Mouse (Mus musculus) stomach, embryonic 15.5 days (tissue): Measurements from ENCODE around the gene Dot1l. TPM values are rescaled to one million over a fixed set of nuclear protein-coding genes. Genes with fewer than 3 reads are reported as not detected.

ENCODE experiments used
- ATAC-seq: fragments of 200-750 bp; cut with Nextera tagmentation; 2 replicates; pipeline ENCODE4 v1.8.0; 2017; ENCODE audit warnings: low read depth, moderate number of reproducible peaks, moderate TSS enrichment; ENCODE audit not compliant: insufficient read depth, low FRiP score
- H3K27ac ChIP-seq: fragments of 300-500 bp; sonication (generic); 2 replicates; pipeline ENCODE4 v1.5.1; 2015; ENCODE audit warnings: mild to moderate bottlenecking, inconsistent platforms
- H3K27me3 ChIP-seq: fragments of 300-500 bp; sonication (generic); replicated peaks from 2 replicates; pipeline ENCODE4 v1.6.1; 2015; ENCODE audit warnings: inconsistent platforms
- H3K36me3 ChIP-seq: fragments of 300-500 bp; sonication (generic); 2 replicates; pipeline ENCODE4 v1.6.1; 2015; ENCODE audit warnings: inconsistent platforms
- H3K4me1 ChIP-seq: fragments of 300-500 bp; sonication (generic); 2 replicates; pipeline ENCODE4 v1.6.1; 2015; ENCODE audit warnings: inconsistent platforms
- H3K4me2 ChIP-seq: fragments of 300-500 bp; sonication (generic); 2 replicates; pipeline ENCODE4 v1.6.1; 2015; ENCODE audit warnings: mild to moderate bottlenecking, inconsistent platforms
- H3K4me3 ChIP-seq: fragments of 300-500 bp; sonication (generic); replicated peaks from 2 replicates; pipeline ENCODE4 v1.5.1; 2015; ENCODE audit warnings: inconsistent platforms
- H3K9ac ChIP-seq: fragments of 300-500 bp; sonication (generic); 2 replicates; pipeline ENCODE4 v1.6.1; 2015; ENCODE audit warnings: inconsistent platforms
- H3K9me3 ChIP-seq: fragments of 300-500 bp; sonication (generic); 2 replicates; pipeline ENCODE4 v1.6.1; 2016; ENCODE audit warnings: inconsistent platforms
- WGBS: fragments of 180-500 bp; shearing (Covaris S2); methylation state at CpG from one replicate; pipeline ENCODE4 v1.1.7; 2015; 5-methylcytosine and 5-hydroxymethylcytosine counted together
- polyA plus RNA-seq: library from polyadenylated mRNA; unstranded; fragments of >200 nt; fragmentation: Nextera tagmentation; extraction: Ambion mirVana; gene quantifications from 2 replicates; pipeline ENCODE4 v1.2.1, GENCODE M21; 2015

Dot1l gene
- polyA plus RNA-seq, 1 experiment from 2014 or later = 17.4 TPM

DNA sequence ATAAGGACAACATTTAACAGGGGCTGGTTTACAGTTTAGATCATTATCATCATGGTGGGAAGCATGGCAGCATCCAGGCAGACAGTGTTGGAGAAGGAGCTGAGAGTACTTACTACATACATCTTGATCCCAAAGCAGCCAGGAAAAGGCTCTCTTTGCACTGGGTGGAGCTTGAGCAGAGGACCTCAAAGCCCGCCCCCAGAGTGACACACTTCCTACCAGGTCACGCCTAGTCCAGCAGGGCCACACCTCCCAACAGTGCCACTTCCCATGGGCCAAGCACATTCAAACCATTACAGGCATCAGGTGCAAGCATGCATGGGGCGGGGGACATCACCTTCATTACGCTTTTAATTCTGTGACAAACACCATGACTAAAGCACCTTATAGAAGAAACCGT lies 10.7 kb upstream of the Dot1l start:
- Histone ChIP-seq H3K4me1 (peaks cover 14% of the 10 kb centered on the region), H3K9ac (no peak overlapping the region), H3K9me3 (no peaks in the 10 kb centered on the region), H3K4me3 (no peak overlapping the region), H3K27me3 (no peaks in the 10 kb centered on the region), H3K36me3 (no peaks in the 10 kb centered on the region), H3K4me2 (no peak overlapping the region), H3K27ac (no peak overlapping the region)
- peak; percentile 32; the same call in 1 of the 2 replicates for ATAC-seq
- WGBS = 36% methylated on average over 5 of the region's 5 CpGs

DNA sequence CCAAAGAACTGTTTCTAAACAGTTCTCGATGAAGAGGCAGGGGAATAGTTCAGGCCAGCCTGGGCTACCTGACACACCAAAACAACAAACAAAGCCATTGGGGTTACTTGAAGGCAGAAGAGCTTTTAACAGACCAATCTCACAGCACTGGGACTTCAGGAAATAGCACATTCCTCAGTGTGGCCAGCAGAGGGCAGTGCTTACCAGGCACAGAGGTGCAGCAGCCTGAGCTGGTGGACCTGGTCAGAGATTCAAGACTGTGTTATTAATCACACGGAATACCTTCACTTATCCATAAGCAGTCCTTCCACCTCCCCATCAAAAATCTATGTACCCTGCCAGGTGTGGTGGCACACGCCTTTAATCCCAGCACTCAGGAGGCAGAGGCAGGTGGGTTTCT lies 7.6 kb upstream of the Dot1l start:
- Histone ChIP-seq H3K4me3 (no peak overlapping the region), H3K9me3 (no peaks in the 10 kb centered on the region), H3K4me2 (no peak overlapping the region), H3K27ac (no peak overlapping the region), H3K9ac (no peak overlapping the region), H3K27me3 (no peaks in the 10 kb centered on the region), H3K4me1 (peaks cover 14% of the 10 kb centered on the region), H3K36me3 (no peaks in the 10 kb centered on the region)
- WGBS = 12% methylated on average over 3 of the region's 3 CpGs
- no peak for ATAC-seq

DNA sequence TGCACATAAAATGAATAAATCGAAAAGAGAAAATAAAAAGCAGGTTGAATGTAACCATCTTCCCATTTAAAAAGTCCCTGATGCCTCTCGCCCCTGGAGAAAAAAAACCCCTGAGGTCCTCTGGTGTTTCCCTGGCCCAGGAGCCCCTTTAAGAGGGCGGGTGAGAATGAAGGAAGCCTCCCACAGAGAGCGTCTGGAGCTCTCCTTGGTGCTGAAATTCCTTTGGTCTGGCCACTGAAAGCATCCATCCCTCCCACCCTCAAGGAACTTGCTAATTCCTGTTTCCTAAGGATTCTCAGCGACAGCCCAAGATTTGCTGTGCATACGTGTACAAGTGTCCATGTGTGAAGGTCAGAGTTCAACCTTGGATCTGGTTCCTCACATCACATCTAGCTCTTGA lies 6.4 kb upstream of the Dot1l start:
- Histone ChIP-seq H3K4me1 (peaks cover 15% of the 10 kb centered on the region), H3K4me2 (no peak overlapping the region), H3K9me3 (no peaks in the 10 kb centered on the region), H3K27ac (no peak overlapping the region), H3K4me3 (no peak overlapping the region), H3K9ac (no peak overlapping the region), H3K27me3 (no peaks in the 10 kb centered on the region), H3K36me3 (no peaks in the 10 kb centered on the region)
- WGBS = 6% methylated on average over 6 of the region's 6 CpGs
- ATAC-seq = no peak

DNA sequence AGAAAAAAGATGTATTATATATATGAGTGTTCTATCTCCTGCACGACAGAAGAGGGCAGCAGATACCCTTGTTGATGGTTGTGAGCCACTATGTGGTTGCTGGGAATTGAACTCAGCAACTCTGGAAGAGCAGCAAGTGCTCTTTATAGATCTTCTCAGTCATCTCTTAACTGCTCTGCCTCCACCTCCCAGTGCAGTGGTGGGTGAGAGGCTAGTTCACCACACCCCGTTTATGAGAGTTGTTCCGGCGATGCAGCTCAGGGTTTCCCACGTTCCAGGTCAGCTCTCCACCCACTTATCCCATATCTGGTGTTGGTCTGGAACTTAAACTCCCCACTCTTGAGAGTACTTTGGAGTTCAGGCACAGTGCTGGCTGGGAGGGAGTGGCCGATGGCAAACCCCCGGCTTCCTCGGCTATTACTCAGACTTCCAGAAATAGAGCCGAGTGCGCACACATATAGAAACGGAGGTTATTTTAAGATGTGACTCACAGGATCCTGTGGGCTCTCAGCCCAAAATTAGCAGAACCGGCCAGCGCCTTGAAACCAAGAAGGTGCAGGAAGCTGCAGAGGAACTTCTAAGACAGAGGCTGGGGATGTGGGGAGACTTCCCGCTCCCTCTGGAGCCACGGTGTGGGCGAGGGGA lies 3.7 kb upstream of the Dot1l start:
- no peak; the same call in 1 of the 2 replicates for ATAC-seq

DNA sequence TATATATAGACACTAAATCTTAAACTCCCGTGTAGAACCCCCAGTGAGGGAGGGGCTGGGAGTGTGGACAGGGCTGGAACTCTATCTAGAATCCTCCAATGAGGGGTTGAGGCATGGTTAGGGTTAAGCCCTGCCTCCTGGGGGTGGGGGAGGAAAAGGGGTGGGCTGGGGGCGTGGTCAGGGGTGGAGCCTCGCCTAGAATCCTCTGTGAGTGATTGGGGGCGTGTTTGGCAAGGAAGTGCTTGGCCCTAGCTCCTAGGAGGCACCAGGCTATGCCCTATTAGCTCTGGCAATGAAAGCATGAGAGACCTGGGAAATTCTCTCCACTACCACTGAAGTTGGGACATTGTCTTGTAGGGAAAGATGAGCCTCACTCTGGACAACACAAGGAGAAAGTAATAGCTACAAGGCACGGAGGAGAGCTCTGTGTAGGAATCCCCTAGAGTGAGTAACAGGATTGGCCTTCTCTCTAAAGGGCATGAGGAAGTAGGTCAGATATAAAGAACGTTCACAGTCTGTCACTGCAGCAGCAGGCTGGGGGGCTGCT lies 2.9 kb upstream of the Dot1l start:
- Histone ChIP-seq H3K4me1 (peaks cover 28% of the 10 kb centered on the region), H3K9ac (no peak overlapping the region), H3K27ac (peak overlapping the region; percentile 90), H3K27me3 (no peaks in the 10 kb centered on the region), H3K9me3 (no peaks in the 10 kb centered on the region), H3K36me3 (no peaks in the 10 kb centered on the region), H3K4me3 (peak overlapping the region; percentile 24), H3K4me2 (peak overlapping the region; percentile 61)
- ATAC-seq = peak; percentile 65
- 3% methylated on average over 6 of the region's 6 CpGs for WGBS

More for the DNA sequence above, 3.7 kb upstream of the Dot1l start:
- Histone ChIP-seq H3K4me2 (peak overlapping the region; percentile 61), H3K4me3 (peak overlapping the region; percentile 24), H3K9me3 (no peaks in the 10 kb centered on the region), H3K27me3 (no peaks in the 10 kb centered on the region), H3K36me3 (no peaks in the 10 kb centered on the region), H3K27ac (peak overlapping the region; percentile 90), H3K4me1 (peaks cover 20% of the 10 kb centered on the region), H3K9ac (no peak overlapping the region)
- 6% methylated on average over 16 of the region's 16 CpGs for WGBS

DNA sequence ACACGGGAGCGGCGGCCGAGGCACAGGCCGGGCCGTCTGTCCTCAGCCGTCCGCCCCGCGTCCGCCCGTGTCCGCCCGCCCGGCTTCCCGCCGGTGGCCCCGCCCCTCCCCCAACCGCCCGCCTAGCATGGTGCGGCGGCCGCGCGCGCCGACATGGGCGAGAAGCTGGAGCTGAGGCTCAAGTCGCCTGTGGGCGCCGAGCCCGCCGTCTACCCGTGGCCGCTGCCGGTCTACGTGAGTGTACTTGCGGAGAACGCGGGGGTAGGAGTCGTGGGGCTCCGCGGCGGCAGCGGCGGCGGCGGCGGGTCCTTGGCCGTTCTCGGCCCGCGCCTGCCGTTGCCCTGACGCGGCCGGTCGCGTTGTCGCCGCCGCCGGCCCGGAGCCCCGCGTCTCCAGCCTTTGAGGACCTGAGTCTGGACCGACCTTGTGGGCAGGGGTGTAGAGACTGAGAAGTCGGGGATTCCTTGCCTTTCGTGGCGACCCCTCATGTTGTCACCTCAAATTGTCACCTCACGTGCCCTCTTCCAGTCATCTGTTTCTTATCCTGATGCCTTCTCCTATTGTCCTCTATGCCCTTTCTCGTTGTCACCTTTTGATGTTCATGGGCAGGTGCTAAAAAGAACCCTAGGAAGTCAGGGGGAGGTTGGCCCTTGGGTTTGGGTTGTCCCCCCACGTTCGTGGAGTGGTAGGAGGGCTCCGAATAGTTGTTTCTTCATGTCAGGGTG lies 447 bp downstream of the Dot1l start:
- Histone ChIP-seq H3K9ac (peak overlapping the region; percentile 88), H3K27ac (peak overlapping the region; percentile 79), H3K9me3 (no peaks in the 10 kb centered on the region), H3K27me3 (no peaks in the 10 kb centered on the region), H3K4me2 (peak overlapping the region; percentile 84), H3K36me3 (no peaks in the 10 kb centered on the region), H3K4me3 (peak overlapping the region; percentile 97), H3K4me1 (peaks cover 42% of the 10 kb centered on the region)
- no peak; the same call in 1 of the 2 replicates for ATAC-seq
- under 1% methylated on average over 54 of the region's 75 CpGs for WGBS

DNA sequence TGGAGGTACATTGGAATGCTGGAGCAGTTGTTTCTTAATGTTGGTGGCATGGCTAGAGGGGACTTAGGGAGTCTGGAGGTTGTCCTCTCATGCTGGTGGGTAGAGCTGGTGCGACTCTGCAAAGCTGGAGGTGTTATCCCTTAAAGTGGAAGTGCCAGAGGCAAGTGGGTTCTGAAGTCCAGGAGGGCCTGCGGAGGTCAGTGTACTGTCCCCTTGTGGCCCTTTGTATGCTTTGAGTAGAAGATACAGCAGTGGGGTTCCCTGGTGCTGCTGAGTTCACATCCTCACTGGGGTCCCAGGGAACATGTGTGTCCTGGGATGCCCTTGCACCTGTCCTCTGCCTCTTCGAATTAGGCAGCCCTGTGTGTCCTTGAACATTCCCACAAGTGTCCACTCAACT lies 1.1 kb downstream of the Dot1l start:
- WGBS = 23% methylated on average over 3 of the region's 3 CpGs
- H3K36me3 ChIP-seq = no peaks in the 10 kb centered on the region
- H3K4me2 ChIP-seq = peak overlapping the region; percentile 84
- H3K4me3 ChIP-seq = peak overlapping the region; percentile 97
- H3K4me1 ChIP-seq = peaks cover 44% of the 10 kb centered on the region
- no peaks in the 10 kb centered on the region for H3K9me3 ChIP-seq
- no peaks in the 10 kb centered on the region for H3K27me3 ChIP-seq
- H3K9ac ChIP-seq = peak overlapping the region; percentile 88
- ATAC-seq = no peak
- H3K27ac ChIP-seq = no peak overlapping the region; the same call in 1 of the 2 replicates

DNA sequence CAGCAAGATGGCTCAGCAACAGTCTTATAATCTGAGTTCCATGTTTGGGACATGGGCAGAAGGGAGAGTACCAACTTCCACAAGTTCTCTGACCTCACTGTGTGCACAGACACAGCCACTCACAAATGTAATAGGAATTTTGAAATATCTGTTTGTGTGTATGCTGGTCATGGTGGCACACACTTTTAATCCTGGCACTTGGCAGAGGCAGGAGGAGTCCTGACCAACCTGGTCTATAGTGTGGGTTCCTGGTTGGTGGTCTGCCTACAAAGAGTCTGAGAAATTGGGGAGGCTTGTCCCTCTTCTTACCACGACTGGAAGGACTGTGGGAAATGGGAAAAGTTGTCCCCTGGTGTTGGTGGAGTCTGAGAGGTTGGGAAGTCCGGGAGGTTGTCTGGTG lies 1.5 kb downstream of the Dot1l start:
- H3K27me3 ChIP-seq = no peaks in the 10 kb centered on the region
- peaks cover 42% of the 10 kb centered on the region for H3K4me1 ChIP-seq
- no peak for ATAC-seq
- H3K36me3 ChIP-seq = no peaks in the 10 kb centered on the region
- no peak overlapping the region for H3K27ac ChIP-seq
- H3K4me3 ChIP-seq = peak overlapping the region; percentile 97
- peak overlapping the region; percentile 84 for H3K4me2 ChIP-seq
- H3K9ac ChIP-seq = peak overlapping the region; percentile 88; the same call in 1 of the 2 replicates
- WGBS = 41% methylated on average over 2 of the region's 2 CpGs
- H3K9me3 ChIP-seq = no peaks in the 10 kb centered on the region

DNA sequence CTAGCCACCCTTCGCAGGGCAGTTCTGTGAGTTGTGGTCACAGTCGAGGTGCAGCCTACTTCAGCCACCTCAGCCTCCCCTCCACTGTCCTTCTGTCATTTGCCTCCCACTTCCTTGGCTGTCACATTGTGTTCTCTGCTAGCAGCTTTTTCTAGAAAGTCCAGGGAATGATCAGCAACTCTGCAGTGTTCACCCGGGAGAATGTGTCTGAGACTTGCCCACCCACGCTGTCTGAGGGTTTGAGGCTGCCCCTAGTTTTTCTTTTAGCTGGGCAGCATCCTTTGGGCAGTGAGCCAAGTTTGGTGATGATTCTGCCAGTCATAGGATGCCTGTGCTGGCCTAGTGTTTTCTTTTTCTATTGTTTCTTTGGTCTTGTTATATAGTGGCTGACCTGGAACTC lies 2.0 kb downstream of the Dot1l start:
- 68% methylated on average over 4 of the region's 4 CpGs for WGBS
- 0 out of 2 replicates have a peak overlapping the region, but pooled peaks have one; percentile 1 for H3K4me3 ChIP-seq
- no peak for ATAC-seq
- H3K4me1 ChIP-seq = peaks cover 41% of the 10 kb centered on the region
- H3K36me3 ChIP-seq = no peaks in the 10 kb centered on the region
- H3K4me2 ChIP-seq = peak overlapping the region; percentile 84
- no peak overlapping the region for H3K27ac ChIP-seq
- no peak overlapping the region for H3K9ac ChIP-seq
- no peaks in the 10 kb centered on the region for H3K9me3 ChIP-seq
- H3K27me3 ChIP-seq = no peaks in the 10 kb centered on the region

DNA sequence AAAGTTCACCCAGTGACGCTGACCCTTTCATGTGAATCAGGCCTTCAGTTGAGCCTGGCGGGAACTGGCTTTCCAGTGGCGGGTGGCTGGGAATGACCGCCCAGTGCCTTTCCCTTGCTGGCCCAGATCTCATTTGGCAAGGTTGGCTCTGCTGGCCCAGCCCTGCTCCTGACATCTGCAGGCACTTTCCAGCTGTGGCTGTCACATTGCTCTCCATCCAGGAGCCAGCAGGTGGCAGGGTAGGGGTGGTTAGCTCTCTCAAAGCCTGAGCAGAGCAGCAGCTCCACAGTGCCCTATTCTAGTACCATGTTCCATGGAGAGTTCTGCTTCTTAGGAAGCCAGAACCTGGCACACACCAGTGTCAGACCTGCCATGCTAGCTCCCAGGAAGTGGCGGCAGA lies 2.7 kb downstream of the Dot1l start:
- Histone ChIP-seq H3K4me2 (peak overlapping the region; percentile 84; the same call in 1 of the 2 replicates), H3K4me1 (peaks cover 35% of the 10 kb centered on the region), H3K4me3 (0 out of 2 replicates have a peak overlapping the region, but pooled peaks have one; percentile 1), H3K27ac (no peak overlapping the region), H3K36me3 (no peaks in the 10 kb centered on the region), H3K9ac (no peak overlapping the region), H3K9me3 (no peaks in the 10 kb centered on the region), H3K27me3 (no peaks in the 10 kb centered on the region)
- ATAC-seq = no peak
- WGBS = 45% methylated on average over 5 of the region's 5 CpGs

DNA sequence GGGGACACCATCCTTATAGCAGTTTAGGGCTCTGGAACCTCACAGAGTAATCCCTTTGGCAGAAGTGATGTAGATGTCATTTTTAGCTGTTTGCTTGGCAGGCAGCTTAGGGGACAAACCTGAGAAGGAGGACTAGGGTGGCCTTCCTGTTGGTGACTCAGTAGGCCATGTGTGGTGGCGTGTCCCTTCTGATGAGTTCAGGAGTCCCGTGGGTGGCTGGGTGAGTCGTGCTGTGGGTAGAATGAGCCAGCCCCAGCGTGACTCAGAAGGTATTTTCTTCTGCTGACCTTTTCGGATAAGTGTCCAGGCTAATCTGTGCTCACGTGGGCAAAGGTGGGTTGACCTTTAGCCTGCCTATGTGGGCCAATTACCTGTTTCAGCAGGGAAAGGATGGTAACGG lies 3.6 kb downstream of the Dot1l start:
- ATAC-seq = no peak
- H3K27me3 ChIP-seq = no peaks in the 10 kb centered on the region
- no peak overlapping the region for H3K4me2 ChIP-seq
- 75% methylated on average over 7 of the region's 7 CpGs for WGBS
- no peak overlapping the region for H3K4me3 ChIP-seq
- H3K9me3 ChIP-seq = no peaks in the 10 kb centered on the region
- H3K9ac ChIP-seq = no peak overlapping the region
- H3K4me1 ChIP-seq = peaks cover 35% of the 10 kb centered on the region
- no peaks in the 10 kb centered on the region for H3K36me3 ChIP-seq
- no peak overlapping the region for H3K27ac ChIP-seq
